Mouse (Mus musculus): ENCODE data around the gene Ruvbl2. TPM values are rescaled to one million over a fixed set of nuclear protein-coding genes. Genes with fewer than 3 reads are reported as not detected.

Ruvbl2 gene
- polyA plus RNA-seq, 1 experiment from 2014 or later = 132 TPM

GRCm38 (mm10) chr7:45458748-45459563 lies 21.1 kb upstream of the Ruvbl2 start:
- H3K9me3 ChIP-seq (ENCODE audit: control insufficient read depth, low read depth, low read length) = no peaks in the 10 kb centered on the region
- H3K27me3 ChIP-seq (ENCODE audit: control insufficient read depth, insufficient read depth, low read length) = no peaks in the 10 kb centered on the region
- H3K4me1 ChIP-seq (ENCODE audit: control insufficient read depth, insufficient read depth, low read length) = peaks cover 29% of the 10 kb centered on the region
- peak; percentile 61 for ATAC-seq (ENCODE audit: insufficient number of reproducible peaks, insufficient read depth, low FRiP score, low read depth)
- peak overlapping the region; percentile 80 for H3K4me2 ChIP-seq (replicated peaks; ENCODE audit: low read depth, low read length)
- peak overlapping the region; percentile 79 for H3K9ac ChIP-seq (replicated peaks; ENCODE audit: low read depth, low read length)
- peak overlapping the region; percentile 91 for H3K27ac ChIP-seq (ENCODE audit: low read length)
- H3K36me3 ChIP-seq (ENCODE audit: control insufficient read depth, insufficient read depth, low read length) = peaks cover 29% of the 10 kb centered on the region
- 1% methylated on average over 40 of the region's 43 CpGs for WGBS
- H3K4me3 ChIP-seq (ENCODE audit: low read depth, low read length) = peak overlapping the region; percentile 81

- H3K9ac ChIP-seq (replicated peaks; ENCODE audit: low read depth, low read length) = no peak overlapping the region; the same call in 1 of the 2 replicates
- H3K4me3 ChIP-seq (ENCODE audit: low read depth, low read length) = peak overlapping the region; percentile 81
- H3K9me3 ChIP-seq (ENCODE audit: control insufficient read depth, low read depth, low read length) = no peaks in the 10 kb centered on the region
- H3K36me3 ChIP-seq (ENCODE audit: control insufficient read depth, insufficient read depth, low read length) = peaks cover 27% of the 10 kb centered on the region
- no peak for ATAC-seq (ENCODE audit: insufficient number of reproducible peaks, insufficient read depth, low FRiP score, low read depth)
- H3K27ac ChIP-seq (ENCODE audit: low read length) = no peak overlapping the region; the same call in 1 of the 2 replicates
- 47% methylated on average over 10 of the region's 10 CpGs for WGBS
- peak overlapping the region; percentile 80 for H3K4me2 ChIP-seq (replicated peaks; ENCODE audit: low read depth, low read length)
- peaks cover 29% of the 10 kb centered on the region for H3K4me1 ChIP-seq (ENCODE audit: control insufficient read depth, insufficient read depth, low read length)
- H3K27me3 ChIP-seq (ENCODE audit: control insufficient read depth, insufficient read depth, low read length) = no peaks in the 10 kb centered on the region
Measured at GRCm38 (mm10) chr7:45457204-45458060, 19.5 kb upstream of the Ruvbl2 start.

GRCm38 (mm10) chr7:45456721-45457203 lies 18.9 kb upstream of the Ruvbl2 start:
- Histone ChIP-seq H3K4me2 (replicated peaks; ENCODE audit: low read depth, low read length) (peak overlapping the region; percentile 80), H3K27me3 (ENCODE audit: control insufficient read depth, insufficient read depth, low read length) (no peaks in the 10 kb centered on the region), H3K4me1 (ENCODE audit: control insufficient read depth, insufficient read depth, low read length) (peaks cover 29% of the 10 kb centered on the region), H3K9ac (replicated peaks; ENCODE audit: low read depth, low read length) (no peak overlapping the region), H3K27ac (ENCODE audit: low read length) (peak overlapping the region; percentile 10; the same call in 1 of the 2 replicates), H3K9me3 (ENCODE audit: control insufficient read depth, low read depth, low read length) (no peaks in the 10 kb centered on the region), H3K4me3 (ENCODE audit: low read depth, low read length) (no peak overlapping the region), H3K36me3 (ENCODE audit: control insufficient read depth, insufficient read depth, low read length) (peaks cover 31% of the 10 kb centered on the region)
- no peak for ATAC-seq (ENCODE audit: insufficient number of reproducible peaks, insufficient read depth, low FRiP score, low read depth)
- 44% methylated on average over 9 of the region's 9 CpGs for WGBS

GRCm38 (mm10) chr7:45455932-45456696 lies 18.2 kb upstream of the Ruvbl2 start:
- H3K4me3 ChIP-seq (ENCODE audit: low read depth, low read length) = no peak overlapping the region
- peaks cover 28% of the 10 kb centered on the region for H3K4me1 ChIP-seq (ENCODE audit: control insufficient read depth, insufficient read depth, low read length)
- no peaks in the 10 kb centered on the region for H3K27me3 ChIP-seq (ENCODE audit: control insufficient read depth, insufficient read depth, low read length)
- WGBS = 73% methylated on average over 13 of the region's 13 CpGs
- H3K9ac ChIP-seq (replicated peaks; ENCODE audit: low read depth, low read length) = no peak overlapping the region
- no peak overlapping the region; the same call in 1 of the 2 replicates for H3K4me2 ChIP-seq (replicated peaks; ENCODE audit: low read depth, low read length)
- no peak for ATAC-seq (ENCODE audit: insufficient number of reproducible peaks, insufficient read depth, low FRiP score, low read depth)
- H3K36me3 ChIP-seq (ENCODE audit: control insufficient read depth, insufficient read depth, low read length) = peaks cover 31% of the 10 kb centered on the region
- no peak overlapping the region; the same call in 1 of the 2 replicates for H3K27ac ChIP-seq (ENCODE audit: low read length)
- no peaks in the 10 kb centered on the region for H3K9me3 ChIP-seq (ENCODE audit: control insufficient read depth, low read depth, low read length)

- no peak overlapping the region for H3K4me3 ChIP-seq (ENCODE audit: low read depth, low read length)
- no peak overlapping the region for H3K27ac ChIP-seq (ENCODE audit: low read length)
- H3K36me3 ChIP-seq (ENCODE audit: control insufficient read depth, insufficient read depth, low read length) = peaks cover 32% of the 10 kb centered on the region
- ATAC-seq (ENCODE audit: insufficient number of reproducible peaks, insufficient read depth, low FRiP score, low read depth) = no peak
- H3K4me2 ChIP-seq (replicated peaks; ENCODE audit: low read depth, low read length) = no peak overlapping the region
- H3K27me3 ChIP-seq (ENCODE audit: control insufficient read depth, insufficient read depth, low read length) = no peaks in the 10 kb centered on the region
- H3K4me1 ChIP-seq (ENCODE audit: control insufficient read depth, insufficient read depth, low read length) = peaks cover 17% of the 10 kb centered on the region
- 89% methylated on average over 15 of the region's 15 CpGs for WGBS
- H3K9ac ChIP-seq (replicated peaks; ENCODE audit: low read depth, low read length) = no peak overlapping the region
- no peaks in the 10 kb centered on the region for H3K9me3 ChIP-seq (ENCODE audit: control insufficient read depth, low read depth, low read length)
Measured at GRCm38 (mm10) chr7:45454971-45455370, 17.1 kb upstream of the Ruvbl2 start.

GRCm38 (mm10) chr7:45451344-45451982 lies 13.6 kb upstream of the Ruvbl2 start:
- H3K4me1 ChIP-seq (ENCODE audit: control insufficient read depth, insufficient read depth, low read length) = no peaks in the 10 kb centered on the region
- peak; percentile 73; the same call in 1 of the 2 replicates for ATAC-seq (ENCODE audit: insufficient number of reproducible peaks, insufficient read depth, low FRiP score, low read depth)
- 55% methylated on average over 23 of the region's 23 CpGs for WGBS
- no peak overlapping the region for H3K4me3 ChIP-seq (ENCODE audit: low read depth, low read length)
- no peaks in the 10 kb centered on the region for H3K27me3 ChIP-seq (ENCODE audit: control insufficient read depth, insufficient read depth, low read length)
- no peaks in the 10 kb centered on the region for H3K9me3 ChIP-seq (ENCODE audit: control insufficient read depth, low read depth, low read length)
- H3K4me2 ChIP-seq (replicated peaks; ENCODE audit: low read depth, low read length) = no peak overlapping the region
- no peak overlapping the region for H3K27ac ChIP-seq (ENCODE audit: low read length)
- no peak overlapping the region for H3K9ac ChIP-seq (replicated peaks; ENCODE audit: low read depth, low read length)
- H3K36me3 ChIP-seq (ENCODE audit: control insufficient read depth, insufficient read depth, low read length) = peaks cover 31% of the 10 kb centered on the region

- no peaks in the 10 kb centered on the region for H3K4me1 ChIP-seq (ENCODE audit: control insufficient read depth, insufficient read depth, low read length)
- H3K9ac ChIP-seq (replicated peaks; ENCODE audit: low read depth, low read length) = no peak overlapping the region
- no peak overlapping the region for H3K4me3 ChIP-seq (ENCODE audit: low read depth, low read length)
- no peak overlapping the region for H3K27ac ChIP-seq (ENCODE audit: low read length)
- no peaks in the 10 kb centered on the region for H3K27me3 ChIP-seq (ENCODE audit: control insufficient read depth, insufficient read depth, low read length)
- H3K4me2 ChIP-seq (replicated peaks; ENCODE audit: low read depth, low read length) = no peak overlapping the region
- ATAC-seq (ENCODE audit: insufficient number of reproducible peaks, insufficient read depth, low FRiP score, low read depth) = no peak
- H3K36me3 ChIP-seq (ENCODE audit: control insufficient read depth, insufficient read depth, low read length) = peaks cover 37% of the 10 kb centered on the region
- WGBS = 93% methylated on average over 1 of the region's 1 CpGs
- no peaks in the 10 kb centered on the region for H3K9me3 ChIP-seq (ENCODE audit: control insufficient read depth, low read depth, low read length)
Measured at GRCm38 (mm10) chr7:45449974-45450373, 12.1 kb upstream of the Ruvbl2 start.
